Mouse (Mus musculus): ENCODE results near the gene Arrdc5.

DNA sequence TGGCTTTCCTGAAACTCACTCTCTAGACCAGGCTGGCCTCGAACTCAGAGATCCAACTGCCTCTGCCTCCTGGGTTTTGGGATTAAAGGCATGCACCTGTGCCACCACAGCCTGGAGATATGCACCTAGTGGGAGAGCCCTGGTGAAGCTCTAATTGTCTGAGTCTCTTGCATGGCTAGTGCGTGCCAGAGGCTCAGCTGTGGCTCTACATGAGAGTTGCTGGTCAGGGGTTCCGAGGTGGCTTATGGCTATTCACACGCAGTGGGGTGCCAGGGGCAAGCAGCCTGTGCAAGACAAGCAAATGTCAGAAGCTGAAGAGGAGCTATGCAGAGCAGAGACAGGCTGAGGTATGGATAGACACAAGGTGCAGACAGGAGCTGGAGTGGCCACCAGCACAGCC lies 45.4 kb downstream of the Arrdc5 start:
- TF ChIP-seq MYOG (IDR thresholded peaks at IDR 0.05; ENCODE audit: control insufficient read depth in 1 of 3, insufficient read depth in 1 of 3, insufficient read length in 2 of 3, low read depth in 2 of 3) (no peak), POLR2A (IDR thresholded peaks at IDR 0.05; ENCODE audit: insufficient read length, low read depth) (no peak), USF1 (IDR thresholded peaks at IDR 0.05; ENCODE audit: low read depth) (no peak), MYOD1 (IDR thresholded peaks at IDR 0.05; ENCODE audit: control insufficient read depth in 1 of 3, insufficient read length in 2 of 3, low read depth in 2 of 3) (no peak), MAX (IDR thresholded peaks at IDR 0.05; ENCODE audit: low read depth) (no peak), TCF12 (IDR thresholded peaks at IDR 0.05; ENCODE audit: insufficient read depth, poor library complexity, severe bottlenecking) (no peak)
